8 mouse cellular contexts compared by ENCODE assay signal in the genomic region with DNA sequence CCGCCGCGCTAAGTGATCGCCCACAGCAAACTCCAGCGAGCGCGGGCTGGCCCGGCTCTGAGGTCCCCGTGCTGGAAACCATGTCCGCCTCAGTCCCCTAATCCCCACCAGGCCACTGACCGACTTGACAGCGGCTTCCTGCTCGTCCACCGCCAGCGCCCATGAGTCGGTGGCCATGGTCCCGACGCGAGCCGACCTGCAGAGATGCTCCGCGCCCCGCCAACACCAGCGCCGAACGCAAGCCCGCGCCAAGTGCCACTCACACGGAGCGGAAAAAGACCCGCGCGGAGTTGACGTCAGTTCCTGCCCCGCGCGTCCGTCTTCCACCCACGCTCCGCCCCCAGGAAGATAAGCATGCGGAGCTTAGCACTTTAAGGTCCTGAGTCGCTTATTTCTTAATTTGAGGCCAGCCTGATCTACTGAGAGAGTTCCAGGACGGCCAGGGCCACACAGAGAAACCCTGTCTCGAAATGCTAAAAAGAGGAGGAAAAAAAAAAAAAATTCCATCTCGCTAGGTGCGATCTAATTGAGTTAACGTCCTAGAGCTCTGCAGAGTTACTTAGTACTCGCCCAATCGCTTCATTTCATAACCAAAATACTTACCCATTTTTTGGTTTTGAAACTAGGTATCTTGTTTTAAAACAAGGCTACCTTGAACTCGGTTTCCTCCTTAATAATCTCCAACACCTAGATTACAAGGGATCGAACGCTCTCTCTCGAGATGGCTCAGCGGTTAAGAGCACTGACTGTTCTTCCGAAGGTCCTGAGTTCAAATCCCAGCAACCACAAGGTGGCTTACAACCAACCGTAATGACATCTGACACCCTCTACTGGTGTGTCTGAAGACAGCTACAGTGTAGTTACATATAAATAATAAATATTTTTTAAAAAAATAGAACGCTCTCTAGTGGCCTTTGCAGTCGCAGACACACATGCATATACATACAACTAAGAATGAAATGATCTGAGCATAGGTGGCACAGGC. TPM values are rescaled to one million over a fixed set of nuclear protein-coding genes. Genes with fewer than 3 reads are reported as not detected.
DNase-seq lines count a peak whose midpoint lies in the region; ATAC-seq and TF ChIP-seq lines count a peak whose summit lies in the region.

A gene (minus strand): TSS at position 254 of the 985 bp plus-strand sequence.

- peak in 1 of 2 experiments; percentile 59; a peak in 2 of 4 replicates for TF ChIP-seq CTCF in CH12.LX (conservative IDR thresholded peaks at IDR 0.05 in 1 of 2, IDR thresholded peaks at IDR 0.05 in 1 of 2; ENCODE audit: low read depth in 2 of 2, low read length in 2 of 2)
- 0 out of 2 replicates have a peak, but pooled peaks have one; percentile 10 for TF ChIP-seq CTCF in heart, postnatal 0 days (IDR thresholded peaks at IDR 0.05; ENCODE audit: low read depth)
- TF ChIP-seq CTCF in testis, adult 2 months (IDR thresholded peaks at IDR 0.05; ENCODE audit: control insufficient read depth, insufficient read depth, insufficient replicate concordance, low read depth, low read length): no peak

- no peaks in the 10 kb centered on the region for H3K27me3 ChIP-seq in CH12.LX (replicated peaks)
- no peaks in the 10 kb centered on the region for H3K27me3 ChIP-seq in forebrain, embryonic 12.5 days
- H3K27me3 ChIP-seq in heart, postnatal 0 days (ENCODE audit: control insufficient read depth, insufficient read depth, low read length): no peaks in the 10 kb centered on the region
- no peaks in the 10 kb centered on the region for H3K27me3 ChIP-seq in liver, embryonic 16.5 days (ENCODE audit: control insufficient read depth, insufficient read depth, low read depth, low read length)
- H3K27me3 ChIP-seq in neural tube, embryonic 13.5 days: no peaks in the 10 kb centered on the region
- no peaks in the 10 kb centered on the region for H3K27me3 ChIP-seq in testis, adult 2 months (ENCODE audit: control insufficient read depth, insufficient read depth, low read length)

- in situ Hi-C loops in CH12.LX (cut with MboI; ENCODE audit: low pct_ligation_motif_present, low pct_unique_long_range_greater_than_20kb, low sequenced_read_pairs): no loop called here

- H3K9me3 ChIP-seq in CH12.LX (replicated peaks; ENCODE audit: low read length): no peaks in the 10 kb centered on the region
- no peaks in the 10 kb centered on the region for H3K9me3 ChIP-seq in forebrain, embryonic 12.5 days
- H3K9me3 ChIP-seq in heart, postnatal 0 days (replicated peaks; ENCODE audit: control insufficient read depth, low read length): no peaks in the 10 kb centered on the region
- H3K9me3 ChIP-seq in liver, embryonic 16.5 days (replicated peaks; ENCODE audit: control insufficient read depth, low read length): no peaks in the 10 kb centered on the region
- H3K9me3 ChIP-seq in neural tube, embryonic 13.5 days: no peaks in the 10 kb centered on the region

- TF ChIP-seq EP300 in CH12.LX (IDR thresholded peaks at IDR 0.05; ENCODE audit: low read length): no peak
- no peak for TF ChIP-seq EP300 in heart, postnatal 0 days (IDR thresholded peaks at IDR 0.05; ENCODE audit: low read depth)

- 3% methylated on average over 58 of the region's 58 CpGs for WGBS in forebrain, embryonic 12.5 days
- WGBS in heart, postnatal 0 days: 4% methylated on average over 58 of the region's 58 CpGs
- 3% methylated on average over 58 of the region's 58 CpGs for WGBS in liver, embryonic 16.5 days (ENCODE audit: insufficient replicate concordance)
- WGBS in neural tube, embryonic 13.5 days: 3% methylated on average over 58 of the region's 58 CpGs

- peak within 1 kb of the TSS; percentile 86 to 93 (median 93) for H3K4me3 ChIP-seq in CH12.LX (replicated peaks in 1 of 3; ENCODE audit: low read depth in 2 of 3, low read length in 2 of 3, poor library complexity in 1 of 3)
- peak within 1 kb of the TSS; percentile 90 for H3K4me3 ChIP-seq in forebrain, embryonic 12.5 days (replicated peaks)
- peak within 1 kb of the TSS; percentile 73 for H3K4me3 ChIP-seq in heart, postnatal 0 days (ENCODE audit: low read depth, low read length)
- peak within 1 kb of the TSS; percentile 97 for H3K4me3 ChIP-seq in liver, embryonic 16.5 days (ENCODE audit: low read depth, low read length)
- H3K4me3 ChIP-seq in neural tube, embryonic 13.5 days: peak within 1 kb of the TSS; percentile 93
- peak within 1 kb of the TSS; percentile 98 for H3K4me3 ChIP-seq in testis, adult 2 months (ENCODE audit: control insufficient read depth, low read depth, low read length)

- H3K4me1 ChIP-seq in CH12.LX (ENCODE audit: control insufficient read depth in 1 of 2, insufficient read depth in 2 of 2): peaks cover 2 to 23% of the 10 kb centered on the region in 2 experiments; a peak in 2 of 4 replicates
- H3K4me1 ChIP-seq in forebrain, embryonic 12.5 days: peaks cover 10% of the 10 kb centered on the region
- peaks cover 6% of the 10 kb centered on the region for H3K4me1 ChIP-seq in heart, postnatal 0 days (ENCODE audit: control insufficient read depth, insufficient read depth)
- H3K4me1 ChIP-seq in liver, embryonic 16.5 days (ENCODE audit: control insufficient read depth, low read depth, low read length): peaks cover 12% of the 10 kb centered on the region
- peaks cover 15% of the 10 kb centered on the region for H3K4me1 ChIP-seq in neural tube, embryonic 13.5 days (replicated peaks)
- H3K4me1 ChIP-seq in testis, adult 2 months (ENCODE audit: control insufficient read depth, insufficient read depth, low read length): peaks cover 5% of the 10 kb centered on the region

- DNase-seq in CH12.LX (ENCODE audit: extremely low read depth): peak; percentile 89
- peak; percentile 94 for DNase-seq in c-Kit-positive CD71-positive TER-119-negative erythroid progenitor cells, embryonic 14.5 days (ENCODE audit: low read depth)
- peak; percentile 91 for DNase-seq in heart, postnatal 0 days (ENCODE audit: low spot score)
- peak; percentile 90 to 94 for DNase-seq in kidney, postnatal 4 days

- ATAC-seq in forebrain, embryonic 12.5 days (ENCODE audit: low FRiP score): peak; percentile 96
- ATAC-seq in heart, postnatal 0 days (ENCODE audit: insufficient read depth, low read depth): peak; percentile 97
- peak; percentile 95 for ATAC-seq in liver, embryonic 16.5 days (ENCODE audit: low read depth)
- peak; percentile 98 for ATAC-seq in neural tube, embryonic 13.5 days (ENCODE audit: low read depth)

- TF ChIP-seq POLR2A in CH12.LX (IDR thresholded peaks at IDR 0.05; ENCODE audit: low read depth, low read length): peak; percentile 90
- TF ChIP-seq POLR2A in testis, adult 2 months (IDR thresholded peaks at IDR 0.05; ENCODE audit: control insufficient read depth, low read depth, low read length): peak; percentile 73

- peaks cover 44% of the 10 kb centered on the region for H3K79me2 ChIP-seq in CH12.LX (replicated peaks; ENCODE audit: control insufficient read depth, extremely low read depth, insufficient read depth, poor library complexity, severe bottlenecking)

- H3K9ac ChIP-seq in CH12.LX (ENCODE audit: insufficient read depth, low read depth): peak within 1 kb of the TSS; percentile 81
- H3K9ac ChIP-seq in forebrain, embryonic 12.5 days: peak within 1 kb of the TSS; percentile 82
- H3K9ac ChIP-seq in heart, postnatal 0 days (replicated peaks; ENCODE audit: low read depth, low read length): peak within 1 kb of the TSS; percentile 65
- peak within 1 kb of the TSS; percentile 87 for H3K9ac ChIP-seq in liver, embryonic 16.5 days (ENCODE audit: low read depth, low read length)
- H3K9ac ChIP-seq in neural tube, embryonic 13.5 days: peak within 1 kb of the TSS; percentile 84

- peaks cover 7 to 39% of the 10 kb centered on the region in 2 experiments for H3K36me3 ChIP-seq in CH12.LX (replicated peaks in 1 of 2; ENCODE audit: control insufficient read depth in 1 of 2, insufficient read depth in 1 of 2, low read length in 1 of 2)
- peaks cover 7% of the 10 kb centered on the region for H3K36me3 ChIP-seq in forebrain, embryonic 12.5 days (replicated peaks)
- peaks cover 4% of the 10 kb centered on the region; the same call in 1 of the 2 replicates for H3K36me3 ChIP-seq in heart, postnatal 0 days (replicated peaks; ENCODE audit: control insufficient read depth, insufficient read depth, low read length)
- peaks cover under 1% of the 10 kb centered on the region; the same call in 1 of the 2 replicates for H3K36me3 ChIP-seq in liver, embryonic 16.5 days (ENCODE audit: control insufficient read depth, insufficient read depth)
- H3K36me3 ChIP-seq in neural tube, embryonic 13.5 days: peaks cover 22% of the 10 kb centered on the region
- no peaks in the 10 kb centered on the region; the same call in 1 of the 2 replicates for H3K36me3 ChIP-seq in testis, adult 2 months (ENCODE audit: control insufficient read depth, insufficient read depth, low read length)

- no peak; the same call in 1 of the 2 replicates for TF ChIP-seq RAD21 in CH12.LX (IDR thresholded peaks at IDR 0.05; ENCODE audit: low read depth, low read length)

- peak within 1 kb of the TSS; percentile 48; the same call in 1 of the 2 replicates for H3K27ac ChIP-seq in CH12.LX (ENCODE audit: insufficient read depth, low read depth)
- H3K27ac ChIP-seq in forebrain, embryonic 12.5 days: peak within 1 kb of the TSS; percentile 82
- peak within 1 kb of the TSS; percentile 77 for H3K27ac ChIP-seq in heart, postnatal 0 days (ENCODE audit: low read depth)
- peak within 1 kb of the TSS; percentile 90 for H3K27ac ChIP-seq in liver, embryonic 16.5 days (ENCODE audit: low read length)
- H3K27ac ChIP-seq in neural tube, embryonic 13.5 days (replicated peaks): peak within 1 kb of the TSS; percentile 85
- peak within 1 kb of the TSS; percentile 89 for H3K27ac ChIP-seq in testis, adult 2 months (ENCODE audit: control insufficient read depth, insufficient read depth, low read depth, low read length)

- dilution Hi-C loops in CH12.LX (cut with MboI; ENCODE audit: extremely low pct_ligation_motif_present, extremely low pct_unique_long_range_greater_than_20kb, low sequenced_read_pairs): no loop called here

- peak within 1 kb of the TSS; percentile 94 for H3K4me2 ChIP-seq in CH12.LX (ENCODE audit: insufficient read depth, low read depth, poor library complexity, severe bottlenecking)
- peak within 1 kb of the TSS; percentile 82 for H3K4me2 ChIP-seq in forebrain, embryonic 12.5 days
- peak within 1 kb of the TSS; percentile 71 for H3K4me2 ChIP-seq in heart, postnatal 0 days (ENCODE audit: low read depth, low read length)
- peak within 1 kb of the TSS; percentile 79 for H3K4me2 ChIP-seq in liver, embryonic 16.5 days (ENCODE audit: low read depth, low read length)
- peak within 1 kb of the TSS; percentile 95 for H3K4me2 ChIP-seq in neural tube, embryonic 13.5 days

RNA-seq across cellular contexts. Expression of the gene that starts here (rescaled TPM):
- 28.8 and 36.4 TPM in 2 replicates for total RNA-seq in CH12.LX (2012; rRNA removed)
- 19.0 and 23.1 TPM in 2 replicates for total RNA-seq in CH12.LX (2014; rRNA removed)
- polyA plus RNA-seq in CH12.LX (2012; ENCODE audit: insufficient read length, low read depth): 96.5 and 107 TPM in 2 replicates
- polyA plus RNA-seq in forebrain, embryonic 12.5 days (2016; fragmentation: Nextera tagmentation; extraction: Ambion mirVana): 18.8 and 20.7 TPM in 2 replicates
- total RNA-seq in heart, postnatal 0 days (2014; rRNA removed; ENCODE audit: low replicate concordance): 19.8 and 28.4 TPM in 2 replicates
- polyA plus RNA-seq in heart, postnatal 0 days (2015; fragmentation: Nextera tagmentation; extraction: Ambion mirVana): 5.6 and 6.0 TPM in 2 replicates
- 8.5 and 8.8 TPM in 2 replicates for polyA plus RNA-seq in liver, embryonic 16.5 days (2015; fragmentation: Nextera tagmentation; extraction: Ambion mirVana)
- polyA plus RNA-seq in neural tube, embryonic 13.5 days (2015; fragmentation: Nextera tagmentation; extraction: Ambion mirVana): 11.1 and 14.3 TPM in 2 replicates
- 5.1 and 5.8 TPM in 2 replicates for polyA plus RNA-seq in testis, adult 2 months (2012; rRNA removed)

Comparison
In these comparisons a context has a peak if more than half of its experiments do, and no peak if none do; other contexts are left out.
1. Peak in every context shown above with its lines: DNase-seq, ATAC-seq, H3K4me3 ChIP-seq and H3K27ac ChIP-seq.